Mouse (Mus musculus) erythroid progenitor cell, adult 5-6 weeks (primary cell): ENCODE data around the gene Acat2. TPM values are rescaled to one million over a fixed set of nuclear protein-coding genes. Genes with fewer than 3 reads are reported as not detected.
A peak's percentile ranks its signal among the peaks of the same experiment; 100 is the strongest.
"Not testable (repeated sequence)": the region's sequence is repeated elsewhere in the genome, so short reads cannot be mapped to it uniquely, and the experiment has no call there.

Experiments used
- ATAC-seq: replicated peaks from 2 replicates; pipeline ENCODE4 v1.8.0; 2016; ENCODE audit warnings: moderate number of reproducible peaks, mild to moderate bottlenecking, moderate TSS enrichment, inconsistent platforms; ENCODE audit not compliant: poor library complexity, low FRiP score, severe bottlenecking
- total RNA-seq, 2 experiments: library from RNA; stranded (forward) in 1 of 2; stranded (reverse) in 1 of 2; fragments of 150-400 nt in 1 of 2; fragments of 186-747, 209-891 nt in 1 of 2; gene quantifications; 2 replicates each; pipeline versions ENCODE4 v1.2.3 to v1.2.4; 2015 to 2017; ENCODE audit warnings: low replicate concordance in 2 of 2

Acat2 gene
- total RNA-seq, 2 experiments from 2014 or later: 7.3 to 17.2 TPM

DNA sequence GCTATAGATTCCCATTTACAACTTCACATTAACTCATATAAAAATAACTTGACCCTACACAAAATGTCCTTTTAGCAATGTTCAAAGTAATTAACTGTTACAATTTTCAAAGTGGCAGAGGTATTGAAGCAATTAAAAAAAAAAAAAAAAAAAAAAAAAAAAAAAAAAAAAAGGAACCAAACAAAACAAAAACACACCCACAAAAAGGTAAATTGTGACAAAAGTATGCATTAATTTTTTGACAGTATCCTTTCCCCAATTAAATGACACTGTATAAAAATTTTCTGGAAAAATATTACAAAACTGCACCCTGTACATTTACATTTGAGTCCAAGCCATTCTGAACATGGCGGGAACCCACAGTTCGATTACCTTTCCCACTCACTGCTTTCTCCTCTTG is 6.6 kb upstream of the Acat2 start:
- no peak for ATAC-seq

DNA sequence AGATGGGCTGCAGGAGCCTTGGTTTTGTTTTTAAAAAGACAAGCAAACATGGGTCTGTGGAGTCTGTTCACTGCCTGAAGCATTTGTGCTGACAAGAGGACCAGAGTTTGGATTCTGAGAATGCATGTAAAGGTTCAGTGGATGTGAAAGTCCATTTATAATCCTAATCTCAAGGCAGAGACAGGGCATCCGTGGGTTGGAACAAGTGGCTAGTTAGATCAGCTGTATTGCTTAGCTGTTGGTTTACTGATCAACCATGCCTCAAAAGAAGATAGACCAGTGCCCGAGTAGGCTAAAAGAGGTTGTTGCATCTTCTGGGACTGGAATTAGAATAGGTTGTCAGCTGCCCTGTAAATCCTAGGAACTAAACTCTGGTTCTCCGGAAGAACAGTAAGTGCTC is 2.9 kb upstream of the Acat2 start:
- no peak for ATAC-seq

DNA sequence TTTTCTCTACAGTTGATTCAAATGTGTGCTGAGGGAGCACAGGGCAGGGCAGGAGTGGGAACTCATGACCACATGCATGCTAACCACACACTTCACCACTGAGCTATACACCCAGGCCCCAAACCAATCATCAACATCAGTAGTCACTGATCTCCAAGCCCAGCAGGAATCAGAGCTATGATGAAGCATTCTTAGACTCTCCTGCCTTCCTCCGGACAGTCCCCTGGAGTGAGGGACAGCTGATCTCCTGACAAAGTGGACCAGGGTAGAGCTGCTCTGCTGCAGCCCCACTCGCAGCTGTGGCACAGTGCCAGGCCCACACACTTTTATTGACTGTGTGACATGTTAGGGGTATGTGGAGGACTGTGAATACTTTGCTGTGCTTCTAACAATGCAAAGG is 1.2 kb downstream of the Acat2 start:
- not testable (repeated sequence) for ATAC-seq

- ATAC-seq: no peak
Observed at GRCm38 (mm10) chr17:12956664-12957063, 3.9 kb downstream of the Acat2 start.

GRCm38 (mm10) chr17:12949669-12950068 is 10.9 kb downstream of the Acat2 start:
- no peak for ATAC-seq

- no peak for ATAC-seq
Observed at GRCm38 (mm10) chr17:12942459-12943162, 17.9 kb downstream of the Acat2 start.

GRCm38 (mm10) chr17:12941543-12942260 is 18.8 kb downstream of the Acat2 start:
- no peak for ATAC-seq

DNA sequence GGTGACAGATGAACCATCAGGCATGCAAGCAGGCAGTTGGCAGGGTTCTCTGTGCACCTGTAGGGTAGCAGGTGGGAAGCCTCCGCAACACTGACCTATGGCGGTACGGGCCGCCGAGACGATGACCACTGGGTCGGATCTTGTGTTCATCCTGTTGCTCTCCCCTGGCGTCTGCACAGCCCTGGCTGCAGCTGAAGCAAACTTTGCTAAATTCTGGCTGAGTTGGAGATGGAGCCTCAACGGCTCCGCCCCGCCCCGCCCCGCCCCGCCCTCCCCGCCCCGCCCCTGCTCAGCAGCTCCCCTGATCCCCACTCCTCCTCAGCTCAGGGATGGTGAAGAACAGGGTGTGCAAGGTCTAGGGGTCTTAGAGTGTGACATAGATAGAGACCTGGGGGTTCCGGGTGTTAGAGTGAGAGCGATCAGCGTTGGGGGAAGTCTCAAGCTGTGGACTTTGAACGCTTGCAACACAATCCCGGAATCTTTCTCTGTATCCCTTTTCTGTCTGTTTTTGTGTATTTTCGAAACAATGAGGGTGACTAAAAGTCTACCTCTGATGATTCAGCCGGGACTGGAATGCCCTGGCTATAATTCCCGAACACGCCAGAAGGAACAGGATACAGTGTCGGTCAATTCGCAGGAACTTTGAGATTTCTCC is 20.3 kb downstream of the Acat2 start, which contains the start of gene Acat3:
Acat3 (minus strand) TSS at position 450 of the 655 bp plus-strand sequence.
- ATAC-seq: peak; percentile 60; the same call in 1 of the 2 replicates

DNA sequence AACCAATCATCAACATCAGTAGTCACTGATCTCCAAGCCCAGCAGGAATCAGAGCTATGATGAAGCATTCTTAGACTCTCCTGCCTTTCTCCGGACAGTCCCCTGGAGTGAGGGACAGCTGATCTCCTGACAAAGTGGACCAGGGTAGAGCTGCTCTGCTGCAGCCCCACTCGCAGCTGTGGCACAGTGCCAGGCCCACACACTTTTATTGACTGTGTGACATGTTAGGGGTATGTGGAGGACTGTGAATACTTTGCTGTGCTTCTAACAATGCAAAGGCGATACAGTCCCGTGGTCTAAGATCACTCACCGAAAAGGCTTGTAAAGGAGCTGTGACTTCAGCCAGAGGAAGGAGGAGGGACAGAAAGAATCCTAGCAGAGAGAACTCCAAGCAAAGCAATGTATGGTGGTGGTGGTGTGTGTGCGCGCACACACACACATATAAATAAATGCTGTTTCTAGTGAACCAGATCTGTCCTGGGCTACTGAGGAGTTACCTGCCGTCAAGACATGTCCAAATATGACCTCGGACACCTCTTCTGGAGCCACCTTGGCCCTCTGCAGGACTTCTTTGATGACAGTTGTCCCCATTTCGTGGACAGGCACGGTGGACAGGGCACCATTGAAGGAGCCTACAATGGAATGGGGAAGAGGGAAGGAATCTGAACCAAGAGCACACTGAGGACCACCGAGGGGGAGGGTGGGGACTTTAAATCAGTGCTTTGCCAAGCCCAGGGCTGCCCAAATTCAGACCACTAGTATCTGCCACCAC is 21.0 kb downstream of the Acat2 start:
- peak; percentile 60 for ATAC-seq

GRCm38 (mm10) chr17:12938077-12938476 is 22.5 kb downstream of the Acat2 start:
- ATAC-seq: no peak

- ATAC-seq: no peak
Observed at GRCm38 (mm10) chr17:12937412-12937970, 23.1 kb downstream of the Acat2 start.

GRCm38 (mm10) chr17:12935719-12936118 is 24.8 kb downstream of the Acat2 start:
- ATAC-seq: no peak

GRCm38 (mm10) chr17:12931576-12931975 is 29.0 kb downstream of the Acat2 start:
- not testable (repeated sequence) for ATAC-seq

DNA sequence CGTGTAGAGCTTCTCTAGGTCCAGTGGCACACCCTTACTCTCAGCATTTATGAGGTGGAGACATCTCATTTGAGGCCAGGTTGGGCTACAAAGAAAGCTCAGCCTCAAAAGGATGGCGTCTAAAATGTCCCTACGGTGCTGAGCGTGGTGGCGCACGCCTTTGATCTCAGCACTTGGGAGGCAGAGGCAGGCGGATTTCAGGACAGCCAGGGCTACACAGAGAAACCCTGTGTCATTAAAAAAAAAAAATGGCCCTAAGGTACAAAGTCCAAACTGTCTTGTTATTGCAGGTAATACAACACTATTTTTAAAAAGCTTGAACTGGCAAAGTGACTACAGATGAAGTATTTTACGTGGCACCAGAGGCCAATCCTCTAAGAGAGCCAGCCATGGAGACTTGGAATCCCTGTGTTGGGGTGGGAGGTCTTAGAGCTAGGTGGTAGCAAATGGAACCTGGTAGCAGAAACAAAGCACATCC is 34.8 kb downstream of the Acat2 start:
- no peak for ATAC-seq

GRCm38 (mm10) chr17:12925001-12925400 is 35.5 kb downstream of the Acat2 start:
- ATAC-seq: no peak

DNA sequence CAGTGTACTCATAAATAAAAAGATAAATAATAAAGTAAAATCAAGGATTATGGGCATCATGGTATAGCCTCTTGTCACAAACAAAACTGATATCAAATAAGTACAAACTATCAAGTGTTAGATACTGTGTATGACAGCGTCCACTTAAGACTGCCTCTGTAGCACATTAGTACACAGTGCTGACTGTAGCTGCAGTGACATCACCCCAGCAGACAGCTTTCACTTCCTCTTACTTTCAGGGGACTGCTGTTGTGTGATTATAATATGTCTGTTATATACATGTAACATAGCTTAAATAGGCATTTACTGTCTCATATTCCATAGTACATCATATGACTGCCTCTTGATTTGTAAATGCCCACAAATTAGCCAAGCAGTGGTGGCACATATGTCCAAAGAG is 39.5 kb downstream of the Acat2 start:
- ATAC-seq: no peak

GRCm38 (mm10) chr17:12916588-12917380 is 43.8 kb downstream of the Acat2 start:
- peak; percentile 62 for ATAC-seq

DNA sequence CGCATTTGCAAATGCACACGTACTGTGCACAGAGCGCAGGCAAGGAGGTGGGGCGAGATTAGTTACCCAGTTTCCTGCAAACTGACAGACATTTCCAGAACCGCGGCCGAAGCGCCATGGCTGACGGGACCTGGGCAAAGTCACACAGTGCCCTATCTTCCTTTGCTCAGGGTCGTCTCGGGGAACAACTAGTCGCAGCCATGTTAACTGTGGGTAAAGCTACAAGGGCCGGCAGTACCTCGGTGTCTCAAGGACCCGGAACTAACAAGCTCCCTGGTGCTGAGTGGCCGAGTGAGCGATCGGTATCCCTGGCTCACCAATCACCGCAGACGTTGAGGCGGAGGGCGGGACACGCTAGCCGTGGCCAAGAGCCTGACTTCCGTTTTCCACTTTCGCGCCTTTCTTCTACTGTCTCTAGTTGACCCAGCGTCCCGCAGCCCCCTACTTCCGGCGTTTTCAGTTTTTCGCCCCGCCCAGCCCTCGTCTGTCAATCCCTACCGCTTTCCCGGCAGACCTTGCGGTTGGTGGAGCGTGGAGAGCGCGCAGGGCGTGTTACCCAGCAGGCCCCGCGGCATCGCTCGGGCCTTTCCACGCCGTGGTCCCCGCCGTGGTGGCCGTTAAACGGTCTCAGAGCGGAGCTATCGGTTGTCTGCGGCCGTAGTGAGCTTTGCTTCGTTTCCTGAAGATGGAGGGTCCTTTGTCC is 44.5 kb downstream of the Acat2 start, which contains the start of gene Mrpl18:
Mrpl18 (minus strand) TSS at position 465 of the 703 bp plus-strand sequence.
- ATAC-seq: peak; percentile 98
